Mouse (Mus musculus): ENCODE data around the gene Fgfbp3. TPM values are rescaled to one million over a fixed set of nuclear protein-coding genes. Genes with fewer than 3 reads are reported as not detected.
"Not testable (repeated sequence)": the region's sequence is repeated elsewhere in the genome, so short reads cannot be mapped to it uniquely, and the experiment has no call there.

The Fgfbp3 gene
- not detected for polyA plus RNA-seq (2017; shearing (Covaris generic))

GRCm38 (mm10) chr19:36919466-36919865 is at the start of gene Fgfbp3:
Gene Fgfbp3, minus strand, starts transcription at chr19:36919615.
- ATAC-seq, result peak; percentile 41

GRCm38 (mm10) chr19:36962544-36963260 is 43.3 kb upstream of the Fgfbp3 start:
- ATAC-seq, result not testable (repeated sequence)

GRCm38 (mm10) chr19:36961320-36961719 is 41.9 kb upstream of the Fgfbp3 start:
- ATAC-seq, result no peak

- no peak for ATAC-seq
Measured at GRCm38 (mm10) chr19:36958331-36958730, 38.9 kb upstream of the Fgfbp3 start.

- no peak for ATAC-seq
Measured at GRCm38 (mm10) chr19:36953637-36954206, 34.3 kb upstream of the Fgfbp3 start.

DNA sequence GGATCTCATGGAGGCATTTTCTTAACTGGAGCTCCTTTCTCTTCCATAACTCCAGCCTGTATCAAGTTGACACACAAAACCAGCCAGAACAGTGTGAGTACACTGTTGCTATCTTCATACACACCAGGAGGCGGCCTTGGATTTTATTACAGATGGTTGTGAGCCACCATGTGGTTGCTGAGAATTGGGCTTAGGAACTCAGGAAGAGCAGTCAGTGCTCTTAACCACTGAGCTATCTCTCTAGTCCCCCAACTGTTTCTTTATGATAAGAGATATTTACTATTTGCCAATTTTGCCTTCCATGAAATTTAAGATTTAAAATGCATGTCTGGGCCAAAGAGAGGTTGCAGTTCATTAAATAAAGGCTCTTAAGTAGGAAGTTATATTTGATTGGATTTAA is 20.6 kb upstream of the Fgfbp3 start:
- ATAC-seq, result no peak

GRCm38 (mm10) chr19:36938008-36938407 is 18.6 kb upstream of the Fgfbp3 start:
- ATAC-seq, result no peak

DNA sequence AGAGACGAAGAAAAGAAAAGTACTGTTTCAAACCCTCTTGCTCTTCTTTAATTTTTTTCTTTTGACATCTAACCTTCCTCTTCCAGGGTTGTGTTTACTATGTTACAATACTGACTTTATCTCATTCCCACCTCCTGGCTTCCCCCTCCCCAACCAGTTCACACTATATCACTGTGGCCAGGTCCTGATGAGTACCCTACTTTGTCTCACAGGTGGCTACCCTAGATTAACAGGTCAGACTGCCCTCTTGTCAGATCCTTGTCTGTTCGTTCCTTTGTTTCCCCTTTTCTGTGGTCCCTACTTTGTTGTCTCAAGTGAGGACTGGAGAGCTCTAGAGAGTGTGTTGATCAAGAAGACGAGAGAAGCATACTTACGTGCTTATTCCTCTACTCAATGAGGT is 16.9 kb upstream of the Fgfbp3 start:
- ATAC-seq, result no peak

GRCm38 (mm10) chr19:36932613-36933012 is 13.2 kb upstream of the Fgfbp3 start:
- peak; percentile 60 for ATAC-seq

DNA sequence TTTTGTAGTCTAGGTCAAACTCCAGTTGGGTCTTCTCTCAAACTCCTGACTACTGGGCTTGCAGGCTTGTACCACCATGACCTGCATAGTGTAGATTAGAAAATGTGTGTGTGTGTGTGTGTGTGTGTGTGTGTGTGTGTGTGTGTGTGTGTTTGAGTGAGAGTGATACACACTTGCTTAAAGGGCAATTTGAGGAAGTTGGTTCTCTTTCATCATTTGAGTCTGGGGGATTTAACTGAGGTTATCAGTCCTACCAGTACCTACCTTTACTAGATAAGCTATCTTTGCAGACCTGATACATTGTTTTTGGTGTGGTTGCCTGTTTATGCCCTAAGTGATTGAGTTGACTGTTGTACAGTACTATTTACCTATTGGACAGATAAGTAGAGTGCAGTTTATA is 12.7 kb upstream of the Fgfbp3 start:
- no peak for ATAC-seq

GRCm38 (mm10) chr19:36929816-36930215 is 10.4 kb upstream of the Fgfbp3 start:
- ATAC-seq, result no peak

DNA sequence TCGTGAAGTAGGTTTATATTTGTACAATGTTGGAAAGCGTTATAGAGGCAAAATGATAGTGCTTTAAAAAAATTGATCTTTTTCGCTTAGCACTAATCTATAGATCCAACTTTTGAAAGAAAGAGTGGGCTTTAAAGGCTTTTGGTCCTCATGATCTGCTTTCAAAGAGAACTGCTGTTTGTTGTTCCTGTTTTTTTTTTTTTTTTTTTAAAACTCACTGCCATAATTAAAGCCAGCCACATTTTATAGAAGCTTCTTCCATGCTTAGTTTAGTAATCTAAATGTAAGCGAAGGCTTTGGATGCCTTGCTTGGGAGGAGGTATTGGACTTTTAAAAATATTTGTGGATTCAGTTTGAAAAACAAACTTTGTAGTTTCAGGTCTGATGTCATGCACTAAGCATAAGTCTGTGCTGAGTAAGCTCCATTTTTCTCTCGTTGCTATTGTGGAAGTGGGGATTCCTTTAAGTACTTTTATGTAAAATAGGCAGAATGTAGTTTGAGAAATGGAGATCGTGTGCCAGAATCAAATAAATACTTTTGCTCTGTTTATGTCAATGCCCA is 8.5 kb upstream of the Fgfbp3 start:
- no peak for ATAC-seq

GRCm38 (mm10) chr19:36926553-36927236 is 7.3 kb upstream of the Fgfbp3 start:
- ATAC-seq, result no peak

DNA sequence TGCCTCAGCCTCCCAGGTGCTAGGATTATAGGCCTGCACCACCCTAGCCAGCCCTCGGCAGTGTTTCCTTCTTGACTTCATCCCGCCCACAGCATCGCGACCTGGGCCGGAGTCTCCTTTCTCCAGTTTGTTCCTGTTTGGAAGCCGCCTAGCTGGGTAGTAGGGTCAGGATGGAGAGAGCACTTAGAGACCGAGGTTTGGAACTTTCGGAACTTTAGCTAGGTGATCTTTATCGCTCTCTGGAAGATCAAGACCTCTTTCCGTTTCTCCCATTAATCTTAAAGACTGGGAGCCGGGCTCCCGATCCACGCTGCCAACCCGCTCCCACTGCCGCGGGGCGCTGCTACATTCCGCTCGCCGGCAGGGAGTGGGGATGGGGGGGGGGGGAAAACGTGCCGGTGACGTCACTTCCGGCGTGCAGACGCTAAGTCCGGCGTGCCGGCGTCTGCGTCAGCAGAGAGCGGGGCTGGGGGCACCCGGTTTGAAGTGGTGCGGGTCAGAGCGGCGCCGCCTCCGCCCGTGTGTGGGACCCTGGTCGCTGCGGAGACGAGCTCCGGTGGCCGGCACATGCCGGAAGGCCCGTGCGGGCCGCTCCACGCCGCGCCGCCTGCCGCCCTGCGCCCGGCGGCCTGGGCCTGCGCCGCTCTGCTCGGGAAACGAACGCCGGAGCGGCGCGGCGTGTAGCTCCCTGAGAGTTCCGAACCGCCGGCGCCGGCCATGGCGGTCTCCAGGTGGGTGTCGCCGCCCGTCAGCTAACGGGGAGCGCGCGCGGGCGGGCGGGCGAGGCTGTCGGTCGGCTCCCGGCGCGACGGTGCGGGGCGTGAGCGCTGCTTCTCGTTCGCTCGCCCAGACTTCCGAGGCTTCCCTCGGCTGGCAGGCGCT is 6.5 kb upstream of the Fgfbp3 start, which contains the start of gene Btaf1:
TSS of gene Btaf1 (plus strand) at position 409 of the 882 bp plus-strand sequence.
- peak; percentile 79 for ATAC-seq

- no peak for ATAC-seq
Measured at GRCm38 (mm10) chr19:36922936-36923335, 3.5 kb upstream of the Fgfbp3 start.

DNA sequence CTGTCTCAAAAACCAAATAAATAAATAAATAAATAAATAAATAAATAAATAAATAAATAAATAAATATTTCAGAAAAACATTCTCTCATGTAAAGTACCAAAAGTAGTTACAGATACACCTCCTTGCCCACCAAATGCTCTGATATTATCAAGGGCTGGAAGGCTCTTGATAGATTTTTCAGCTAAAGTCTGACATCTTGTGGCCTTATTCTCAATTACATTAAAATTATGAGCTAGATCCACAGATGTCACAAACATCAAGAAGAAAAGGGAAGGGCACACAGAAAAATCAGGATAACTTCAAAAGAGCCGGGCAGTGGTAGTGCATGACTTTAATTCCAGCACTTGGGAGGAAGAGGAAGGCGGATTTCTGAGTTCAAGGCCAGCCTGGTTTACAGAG is 2.6 kb upstream of the Fgfbp3 start:
- ATAC-seq, result no peak

DNA sequence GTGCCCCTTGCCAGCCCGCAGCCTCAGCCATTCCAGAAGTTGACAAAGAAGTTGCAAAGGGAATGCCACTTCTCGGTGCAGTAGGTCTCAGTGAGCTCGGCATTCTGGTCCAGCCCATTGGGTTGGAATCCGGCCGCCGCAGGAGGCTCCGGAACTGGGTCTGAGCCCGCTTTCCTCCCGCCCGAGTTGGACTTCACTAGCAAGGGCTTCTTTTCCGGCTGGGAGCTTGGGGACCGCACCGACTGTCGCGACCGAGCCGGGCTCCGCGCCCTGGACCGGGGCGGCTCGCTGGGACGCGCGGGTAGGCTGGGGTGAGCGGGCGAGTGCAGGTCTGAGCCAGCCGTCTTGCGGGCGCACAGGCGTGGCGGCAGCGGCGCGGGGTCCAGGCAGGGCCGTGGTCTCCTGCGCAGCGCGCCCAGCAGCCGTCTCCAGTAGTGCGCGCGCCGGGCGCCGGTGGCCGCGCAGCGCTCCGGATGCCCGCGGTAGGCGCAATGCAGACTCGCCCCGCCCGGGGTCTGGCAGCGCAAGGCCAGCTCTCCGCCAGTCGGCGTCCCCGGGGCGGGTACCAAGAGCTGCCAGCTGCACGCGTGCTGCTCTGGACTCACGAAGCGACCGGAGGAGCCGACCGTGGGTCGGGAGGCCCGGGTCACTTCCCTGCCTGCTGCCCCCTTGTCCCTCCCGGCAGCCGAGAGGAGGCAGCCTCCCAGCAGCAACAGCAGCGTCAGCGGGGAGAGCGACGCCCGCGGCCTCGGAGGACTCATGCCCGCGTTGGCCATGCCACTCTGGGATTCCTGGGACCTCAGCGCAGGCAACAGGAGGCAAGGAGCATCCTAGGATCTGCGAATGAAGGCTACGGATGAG is 744 bp downstream of the Fgfbp3 start:
- ATAC-seq, result peak; percentile 62

DNA sequence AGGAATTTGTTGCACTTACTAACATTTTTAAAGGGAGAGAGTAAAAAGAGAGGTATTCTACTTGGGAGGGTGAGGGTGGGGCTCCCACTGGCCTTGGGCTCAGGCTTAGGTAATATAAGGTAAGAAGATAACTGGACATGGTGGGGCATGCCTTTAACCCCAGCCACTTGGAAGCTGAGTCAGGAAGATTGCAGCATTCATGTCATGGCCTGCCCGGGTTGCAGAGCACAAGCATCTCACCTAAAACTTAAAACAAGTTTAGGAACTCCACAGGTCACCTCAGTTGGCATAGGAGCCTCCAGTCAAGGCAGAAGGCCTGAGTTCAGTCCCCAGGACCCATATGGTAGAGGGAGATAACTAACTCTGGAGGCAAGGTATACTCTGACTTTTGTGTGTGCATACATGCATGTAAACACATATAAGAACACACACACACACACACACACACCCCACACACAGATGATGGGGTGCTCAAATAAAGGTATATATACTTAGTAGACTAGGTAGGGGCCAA is 2.5 kb downstream of the Fgfbp3 start:
- ATAC-seq, result no peak

DNA sequence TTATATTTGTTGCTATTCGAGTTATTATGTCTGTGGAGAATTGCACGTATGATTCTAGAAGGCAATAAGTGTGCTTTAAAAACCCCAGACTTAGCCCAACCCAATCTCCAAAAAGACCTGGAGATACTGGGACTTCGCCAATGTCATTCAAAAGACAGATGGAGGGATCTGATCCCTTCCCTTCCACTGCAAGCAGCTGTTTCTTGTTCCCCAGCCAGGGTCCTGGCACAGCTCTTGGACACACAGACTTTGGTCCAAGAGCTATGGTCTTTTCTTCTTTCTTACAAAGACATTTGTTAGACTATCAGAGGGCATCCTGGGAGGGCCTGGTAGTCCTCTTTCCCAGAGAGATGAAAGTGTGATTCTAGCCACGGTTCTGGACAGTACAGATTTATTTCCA is 3.2 kb downstream of the Fgfbp3 start:
- ATAC-seq, result no peak

DNA sequence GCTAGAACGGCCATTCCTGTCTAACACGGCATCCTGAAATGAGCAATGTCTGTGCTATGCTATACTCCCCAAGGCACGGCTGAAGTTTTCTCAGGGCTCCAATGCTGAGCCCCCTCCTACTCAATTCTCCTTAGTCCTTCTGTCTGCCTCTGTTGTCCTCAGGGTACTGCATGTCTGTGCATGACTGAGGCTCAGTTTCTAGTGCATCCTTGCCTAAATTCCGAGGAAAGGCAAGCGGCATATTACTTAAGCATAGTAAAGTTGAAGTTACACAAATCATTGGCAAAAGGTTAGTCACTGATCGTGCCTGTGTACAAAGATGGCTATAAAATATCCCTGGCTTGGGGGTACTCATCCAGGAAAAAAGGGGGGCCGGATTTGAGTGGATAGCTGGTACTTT is 6.4 kb downstream of the Fgfbp3 start:
- ATAC-seq, result no peak

- ATAC-seq, result no peak
Measured at GRCm38 (mm10) chr19:36910424-36911045, 8.9 kb downstream of the Fgfbp3 start.
